Mouse (Mus musculus) forebrain, embryonic 11.5 days (tissue): ENCODE results near the gene Clptm1. TPM values are rescaled to one million over a fixed set of nuclear protein-coding genes. Genes with fewer than 3 reads are reported as not detected.
A peak's percentile ranks its signal among the peaks of the same experiment; 100 is the strongest.

ENCODE experiments used
- ATAC-seq: fragments of 200-750 bp; cut with Nextera tagmentation; replicated peaks from 2 replicates; pipeline ENCODE4 v1.8.0; 2017; ENCODE audit warnings: moderate TSS enrichment; ENCODE audit not compliant: low FRiP score
- DNase-seq: peaks from one replicate; pipeline ENCODE4 v3.0.0-alpha.2; 2017; ENCODE audit warnings: low spot score
- H3K27ac ChIP-seq: fragments of 300-500 bp; sonication (generic); 2 replicates; pipeline ENCODE4 v1.5.1; 2014; ENCODE audit warnings: low read depth, low read length
- H3K27me3 ChIP-seq: fragments of 300-500 bp; sonication (generic); 2 replicates; pipeline ENCODE4 v1.6.1; 2014; ENCODE audit warnings: mild to moderate bottlenecking, low read length, mixed read lengths; ENCODE audit not compliant: control insufficient read depth, insufficient read depth
- H3K36me3 ChIP-seq: fragments of 300-500 bp; sonication (generic); 2 replicates; pipeline ENCODE4 v1.6.1; 2014; ENCODE audit warnings: mild to moderate bottlenecking, low read length, moderate library complexity, mixed read lengths; ENCODE audit not compliant: control insufficient read depth, insufficient read depth
- H3K4me1 ChIP-seq: fragments of 300-500 bp; sonication (generic); replicated peaks from 2 replicates; pipeline ENCODE4 v1.6.1; 2014; ENCODE audit warnings: low read length, mixed read lengths; ENCODE audit not compliant: control insufficient read depth, insufficient read depth
- H3K4me2 ChIP-seq: fragments of 300-500 bp; sonication (generic); 2 replicates; pipeline ENCODE4 v1.6.1; 2014; ENCODE audit warnings: low read depth, mild to moderate bottlenecking, low read length, moderate library complexity, mixed read lengths; ENCODE audit not compliant: severe bottlenecking
- H3K4me3 ChIP-seq: fragments of 300-500 bp; sonication (generic); 2 replicates; pipeline ENCODE4 v1.5.1; 2014; ENCODE audit warnings: low read depth, low read length
- H3K9ac ChIP-seq: fragments of 300-500 bp; sonication (generic); 2 replicates; pipeline ENCODE4 v1.6.1; 2014; ENCODE audit warnings: low read length
- H3K9me3 ChIP-seq: fragments of 300-500 bp; sonication (generic); 2 replicates; pipeline ENCODE4 v1.6.1; 2016; ENCODE audit warnings: low read length, mixed read lengths; ENCODE audit not compliant: control insufficient read depth
- WGBS: fragments of 180-500 bp; shearing (Covaris S2); extraction: QIAGEN DNeasy Blood & Tissue Kit; methylation state at CpG from one replicate; pipeline ENCODE4 v1.1.7; 2014; 5-methylcytosine and 5-hydroxymethylcytosine counted together
- polyA plus RNA-seq: library from polyadenylated mRNA; unstranded; fragments of >200 nt; fragmentation: Nextera tagmentation; extraction: Ambion mirVana; gene quantifications from 2 replicates; pipeline ENCODE4 v1.2.1, GENCODE M21; 2014

Clptm1 gene
- 89.1 and 92.0 TPM in 2 replicates for polyA plus RNA-seq

GRCm38 (mm10) chr7:19664955-19665841 is at the start of gene Clptm1:
Clptm1 (minus strand) TSS chr7:19665033.
- under 1% methylated on average over 63 of the region's 63 CpGs for WGBS
- Histone ChIP-seq H3K27me3 (no peaks in the 10 kb centered on the region), H3K36me3 (no peaks in the 10 kb centered on the region), H3K27ac (peak within 1 kb of the TSS; percentile 90), H3K9ac (peak within 1 kb of the TSS; percentile 93), H3K4me2 (peak within 1 kb of the TSS; percentile 83), H3K4me3 (peak within 1 kb of the TSS; percentile 99), H3K9me3 (no peaks in the 10 kb centered on the region), H3K4me1 (peaks cover 12% of the 10 kb centered on the region; the same call in 1 of the 2 replicates)
- DNase-seq (peak; percentile 99), ATAC-seq (peak; percentile 88)

GRCm38 (mm10) chr7:19713598-19713997 is 48.8 kb upstream of the Clptm1 start:
- H3K4me1 ChIP-seq: peaks cover 4% of the 10 kb centered on the region
- no peak overlapping the region for H3K4me3 ChIP-seq
- peaks cover 9% of the 10 kb centered on the region; the same call in 1 of the 2 replicates for H3K36me3 ChIP-seq
- no peaks in the 10 kb centered on the region for H3K27me3 ChIP-seq
- no peak overlapping the region for H3K4me2 ChIP-seq
- 87% methylated on average over 9 of the region's 9 CpGs for WGBS
- no peak overlapping the region for H3K27ac ChIP-seq
- no peak for ATAC-seq
- H3K9ac ChIP-seq: no peak overlapping the region
- DNase-seq: no peak
- H3K9me3 ChIP-seq: no peaks in the 10 kb centered on the region

- Histone ChIP-seq H3K9me3 (no peaks in the 10 kb centered on the region), H3K27ac (no peak overlapping the region), H3K36me3 (peaks cover 9% of the 10 kb centered on the region; the same call in 1 of the 2 replicates), H3K4me3 (no peak overlapping the region), H3K9ac (no peak overlapping the region), H3K4me2 (no peak overlapping the region), H3K4me1 (peaks cover 4% of the 10 kb centered on the region), H3K27me3 (no peaks in the 10 kb centered on the region)
- DNase-seq (no peak), ATAC-seq (no peak)
- 58% methylated on average over 4 of the region's 4 CpGs for WGBS
Measured at GRCm38 (mm10) chr7:19713196-19713595, 48.4 kb upstream of the Clptm1 start.

GRCm38 (mm10) chr7:19712414-19712813 is 47.6 kb upstream of the Clptm1 start:
- no peaks in the 10 kb centered on the region for H3K27me3 ChIP-seq
- no peak overlapping the region for H3K4me3 ChIP-seq
- no peaks in the 10 kb centered on the region for H3K9me3 ChIP-seq
- H3K4me1 ChIP-seq: peaks cover 4% of the 10 kb centered on the region
- H3K27ac ChIP-seq: no peak overlapping the region
- WGBS: 84% methylated on average over 4 of the region's 4 CpGs
- no peak overlapping the region for H3K4me2 ChIP-seq
- peaks cover 9% of the 10 kb centered on the region; the same call in 1 of the 2 replicates for H3K36me3 ChIP-seq
- no peak overlapping the region for H3K9ac ChIP-seq
- DNase-seq (no peak), ATAC-seq (no peak)

- ATAC-seq (no peak), DNase-seq (no peak)
- Histone ChIP-seq H3K9ac (no peak overlapping the region), H3K4me1 (peaks cover 4% of the 10 kb centered on the region), H3K27ac (no peak overlapping the region), H3K4me2 (no peak overlapping the region), H3K4me3 (no peak overlapping the region), H3K36me3 (peaks cover 9% of the 10 kb centered on the region; the same call in 1 of the 2 replicates), H3K9me3 (no peaks in the 10 kb centered on the region), H3K27me3 (no peaks in the 10 kb centered on the region)
- 92% methylated on average over 10 of the region's 10 CpGs for WGBS
Measured at GRCm38 (mm10) chr7:19710650-19711049, 45.8 kb upstream of the Clptm1 start.

- H3K27me3 ChIP-seq: no peaks in the 10 kb centered on the region
- H3K4me3 ChIP-seq: no peak overlapping the region
- H3K9me3 ChIP-seq: no peaks in the 10 kb centered on the region
- H3K36me3 ChIP-seq: peaks cover under 1% of the 10 kb centered on the region; the same call in 1 of the 2 replicates
- no peak overlapping the region for H3K27ac ChIP-seq
- 0 out of 2 replicates have a peak, but pooled peaks cover 2% of the 10 kb centered on the region for H3K4me1 ChIP-seq
- H3K9ac ChIP-seq: no peak overlapping the region
- ATAC-seq: no peak
- 96% methylated on average over 7 of the region's 7 CpGs for WGBS
- no peak overlapping the region for H3K4me2 ChIP-seq
- DNase-seq: no peak
Measured at GRCm38 (mm10) chr7:19705271-19705670, 40.4 kb upstream of the Clptm1 start.

- Histone ChIP-seq H3K27ac (no peak overlapping the region), H3K36me3 (no peaks in the 10 kb centered on the region; the same call in 1 of the 2 replicates), H3K27me3 (no peaks in the 10 kb centered on the region), H3K9me3 (no peaks in the 10 kb centered on the region), H3K4me3 (no peak overlapping the region), H3K9ac (no peak overlapping the region), H3K4me1 (peaks cover 2% of the 10 kb centered on the region; the same call in 1 of the 2 replicates), H3K4me2 (no peak overlapping the region)
- WGBS: 93% methylated on average over 4 of the region's 4 CpGs
- DNase-seq (no peak), ATAC-seq (no peak)
Measured at GRCm38 (mm10) chr7:19704475-19704874, 39.6 kb upstream of the Clptm1 start.

- Histone ChIP-seq H3K4me3 (no peak overlapping the region), H3K4me1 (peaks cover 6% of the 10 kb centered on the region; the same call in 1 of the 2 replicates), H3K9me3 (no peaks in the 10 kb centered on the region), H3K4me2 (no peak overlapping the region), H3K36me3 (no peaks in the 10 kb centered on the region; the same call in 1 of the 2 replicates), H3K9ac (no peak overlapping the region), H3K27ac (no peak overlapping the region), H3K27me3 (no peaks in the 10 kb centered on the region)
- 93% methylated on average over 16 of the region's 16 CpGs for WGBS
- DNase-seq: no peak
- no peak for ATAC-seq
Measured at GRCm38 (mm10) chr7:19702859-19703555, 38.2 kb upstream of the Clptm1 start.
